Mouse (Mus musculus) left cerebral cortex, adult 11 months (tissue): ENCODE measurements around the gene Atp1a3.

ENCODE experiments used
- DNase-seq: peaks from one replicate; pipeline ENCODE4 v3.0.0; 2022; ENCODE audit warnings: low spot score

Gene Atp1a3

DNA sequence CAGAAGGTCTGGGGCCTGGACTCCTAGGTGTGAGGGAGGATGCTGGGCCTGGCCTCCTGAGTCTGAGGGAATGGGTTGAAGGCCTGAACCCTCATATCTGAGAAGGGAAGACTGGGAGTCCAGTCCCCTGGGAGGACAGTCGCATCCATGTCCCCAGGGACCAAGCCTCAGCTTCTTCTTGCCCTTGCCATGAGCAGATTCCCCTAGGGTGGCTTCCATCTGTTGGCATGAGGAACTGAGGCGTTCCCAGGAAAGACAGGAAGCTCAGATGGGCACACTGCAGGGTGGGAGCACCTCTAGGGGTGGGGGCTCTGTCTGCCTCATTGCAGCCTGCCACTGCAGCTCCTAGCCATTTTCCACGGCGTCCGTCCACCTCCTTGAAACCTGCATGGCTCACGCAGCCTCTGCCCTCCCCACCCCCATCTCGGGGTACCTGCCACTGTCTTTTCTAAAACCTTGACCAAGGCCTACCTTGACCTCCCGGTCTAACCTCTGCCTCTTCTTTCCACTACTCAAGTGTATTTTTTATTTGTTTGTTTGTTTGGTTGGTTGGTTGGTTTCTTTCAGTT is 1.9 kb downstream of the Atp1a3 start:
- no peak for DNase-seq

DNA sequence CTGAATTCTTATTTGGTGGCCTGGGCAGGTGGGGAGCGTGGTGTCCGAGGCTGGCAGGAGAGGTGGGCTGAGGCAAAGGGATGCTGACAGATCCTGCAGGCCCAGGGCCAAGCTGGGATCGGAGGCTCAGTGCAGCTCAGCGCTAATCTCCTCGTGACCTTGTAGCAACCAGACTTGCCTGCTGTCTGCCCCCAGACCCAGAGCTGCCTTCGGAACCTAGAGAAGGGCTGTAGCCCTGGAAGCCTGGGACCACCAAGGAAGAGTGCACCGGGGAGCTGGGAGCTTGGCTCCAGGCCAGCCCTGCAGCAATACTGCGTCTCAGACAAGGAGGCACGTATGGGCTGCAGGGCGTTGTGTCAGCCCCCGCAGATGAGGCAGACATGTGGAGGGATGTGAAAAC is 2.5 kb downstream of the Atp1a3 start:
- no peak for DNase-seq

DNA sequence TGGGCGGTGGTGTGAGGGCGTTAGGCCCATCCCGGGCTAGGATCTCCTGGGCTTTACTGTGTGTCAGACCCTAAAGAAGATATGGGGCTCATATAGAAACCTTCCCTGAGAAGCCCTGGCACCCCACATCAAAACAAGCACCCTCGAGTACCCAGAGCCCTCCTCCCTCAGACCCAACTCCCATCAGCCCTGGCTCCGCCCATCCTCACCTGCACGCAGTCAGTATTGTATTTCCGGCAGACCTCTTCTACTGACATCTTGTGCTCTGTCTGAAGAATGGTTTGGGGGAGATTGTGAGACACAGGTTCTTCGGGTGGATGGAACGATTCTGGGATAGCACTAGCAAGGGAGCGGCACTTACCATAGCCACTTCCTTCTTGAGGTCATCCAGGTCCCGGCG is 5.0 kb downstream of the Atp1a3 start:
- DNase-seq: no peak

DNA sequence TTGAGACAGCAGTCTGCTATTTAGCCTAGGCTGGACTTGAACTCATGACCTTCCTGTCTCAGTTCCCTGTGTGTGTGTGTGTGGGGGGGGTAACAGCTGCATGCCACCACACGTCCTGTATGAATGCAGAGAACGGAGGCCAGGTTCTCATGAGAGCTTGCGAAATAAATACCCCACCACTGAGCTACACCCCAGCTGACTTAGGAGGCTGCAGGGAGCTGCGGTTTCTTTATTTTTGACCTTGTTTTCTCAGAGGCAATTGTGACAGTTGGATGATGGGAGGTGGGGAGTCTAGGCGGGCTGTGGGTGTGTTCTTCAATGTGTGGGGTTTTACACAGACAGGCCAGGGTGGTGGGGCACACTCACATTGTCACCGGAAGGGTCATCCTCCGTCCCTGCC is 5.5 kb downstream of the Atp1a3 start:
- DNase-seq: no peak

DNA sequence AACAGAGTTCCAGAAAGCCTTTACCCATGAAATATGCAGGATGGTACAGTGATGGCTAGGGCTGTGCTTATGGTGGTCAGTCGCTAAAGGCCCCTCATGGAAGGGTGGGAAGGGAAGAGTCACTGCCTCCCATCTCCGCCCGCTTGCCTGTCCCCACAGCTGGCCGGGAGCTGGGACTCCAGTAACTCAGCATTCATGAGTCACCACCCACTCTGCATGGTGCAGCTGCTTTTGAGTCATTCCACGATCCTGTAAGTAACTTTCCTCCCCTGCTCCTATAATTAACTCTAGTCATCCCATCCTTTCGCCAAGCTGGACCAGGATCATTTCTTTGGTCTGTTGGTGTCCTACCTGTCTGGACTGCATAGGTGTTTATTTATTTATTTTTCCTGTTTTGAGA is 12.7 kb downstream of the Atp1a3 start:
- DNase-seq: no peak

DNA sequence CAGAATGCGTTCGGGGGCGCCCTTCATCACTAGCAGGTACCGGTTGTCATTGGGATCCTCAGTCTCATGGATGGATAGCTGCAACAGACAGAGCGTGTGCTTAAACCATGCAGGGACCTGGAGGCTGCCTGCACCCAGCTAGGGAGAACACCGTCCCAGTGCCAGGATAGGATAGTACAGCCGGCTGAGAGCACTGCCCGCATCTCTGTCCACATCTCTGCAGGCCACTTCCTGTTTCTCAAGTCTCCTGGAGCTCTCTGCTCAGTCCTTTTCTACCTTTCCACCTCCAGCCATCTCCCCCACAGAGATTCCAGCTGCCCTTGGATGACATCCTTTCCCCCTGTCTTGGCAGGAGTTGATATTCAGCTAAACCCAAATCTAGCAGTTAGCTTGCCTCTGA is 15.3 kb downstream of the Atp1a3 start:
- no peak for DNase-seq

DNA sequence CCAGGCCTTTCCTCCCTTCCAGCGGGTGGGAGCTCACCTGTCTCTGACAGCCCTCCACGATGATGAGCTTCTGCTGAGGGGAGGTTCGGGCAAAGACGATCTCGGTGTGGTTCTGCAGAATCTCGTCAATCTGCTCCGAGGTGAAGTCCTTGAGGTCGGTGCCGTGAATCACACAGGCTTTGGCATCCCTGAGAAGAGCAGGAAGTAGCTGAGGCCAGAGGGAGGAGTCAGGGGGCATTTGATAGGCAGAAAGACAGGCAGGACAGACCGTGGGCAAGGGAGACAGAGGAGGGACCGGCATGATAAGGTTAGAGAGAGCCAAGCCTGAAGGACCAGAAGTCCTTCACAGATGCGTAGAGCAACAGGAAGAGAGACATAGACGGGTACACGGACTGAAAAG is 17.8 kb downstream of the Atp1a3 start:
- DNase-seq: no peak

DNA sequence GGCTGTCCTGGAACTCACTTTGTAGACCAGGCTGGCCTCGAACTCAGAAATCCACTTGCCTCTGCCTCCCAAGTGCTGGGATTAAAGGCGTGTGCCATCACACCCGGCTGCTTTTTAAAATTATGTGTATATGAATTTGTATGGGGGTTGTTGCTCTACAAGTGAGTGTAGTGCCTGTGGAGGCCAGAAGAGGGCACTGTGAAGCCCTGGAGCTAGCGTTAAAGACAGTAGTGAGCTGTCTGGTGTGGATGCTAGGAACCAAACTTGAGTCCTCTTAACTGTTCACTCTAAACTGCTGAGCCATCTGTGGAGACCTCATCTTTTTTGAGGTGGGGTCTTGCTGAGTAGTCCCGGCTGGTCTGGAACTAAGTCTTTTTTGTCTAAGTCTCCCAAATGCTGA is 20.0 kb downstream of the Atp1a3 start:
- no peak for DNase-seq

DNA sequence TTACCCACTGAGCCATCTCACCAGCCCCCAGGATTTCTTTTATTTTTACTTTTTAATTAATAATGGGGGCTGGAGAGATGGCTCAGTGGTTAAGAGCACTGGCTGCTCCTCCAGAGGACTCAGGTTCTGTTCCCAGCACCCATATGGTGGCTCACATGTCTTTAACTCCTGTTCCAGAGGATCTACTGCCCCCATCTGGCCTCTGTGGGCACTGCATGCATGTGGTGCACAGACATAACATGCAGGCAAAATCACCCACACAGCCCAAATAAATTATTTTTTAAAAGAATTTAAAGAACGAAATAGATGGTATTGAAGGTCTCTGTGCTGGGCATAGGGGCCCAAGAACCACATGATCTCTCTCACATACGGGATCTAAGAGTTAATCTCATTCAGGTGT is 21.5 kb downstream of the Atp1a3 start:
- DNase-seq: no peak

DNA sequence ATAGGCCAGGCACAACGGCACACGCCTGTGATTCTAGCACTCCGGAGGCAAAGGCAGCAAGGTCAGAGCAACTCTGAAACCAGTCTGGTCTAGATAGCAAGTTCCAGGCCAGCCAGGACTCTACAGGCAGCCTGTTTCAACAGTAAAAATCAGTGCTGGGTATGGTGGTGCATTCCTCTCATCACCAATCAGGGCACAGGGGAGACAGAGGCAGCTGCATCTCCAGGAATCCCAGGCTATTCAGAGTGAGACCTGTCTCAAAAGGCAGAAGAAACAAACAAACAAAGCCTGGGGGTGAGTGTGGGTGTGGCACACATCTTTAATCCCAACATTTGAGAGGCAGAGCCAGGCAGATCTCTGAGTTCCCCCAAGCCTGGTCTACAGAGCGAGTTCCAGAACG is 22.4 kb downstream of the Atp1a3 start:
- DNase-seq: no peak

DNA sequence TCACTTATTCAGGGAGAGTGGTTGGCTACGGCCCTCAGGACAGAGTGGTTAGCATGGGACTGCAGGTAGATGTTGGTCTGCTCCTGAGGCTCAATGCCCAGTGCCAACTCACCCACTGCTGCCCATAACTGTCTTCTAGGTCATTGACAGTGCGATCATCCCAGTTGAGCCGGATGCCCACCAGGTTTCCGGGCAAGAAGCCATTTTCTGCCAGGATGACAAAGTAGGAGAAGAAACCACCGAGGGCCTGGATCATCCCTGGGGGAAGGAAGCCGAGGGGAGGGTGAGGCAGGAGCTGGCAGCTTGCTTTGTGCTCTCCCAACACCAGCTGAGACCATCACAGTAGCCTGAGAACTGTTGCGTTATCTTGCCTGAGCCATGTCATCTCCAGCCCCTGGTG is 25.3 kb downstream of the Atp1a3 start:
- no peak for DNase-seq

DNA sequence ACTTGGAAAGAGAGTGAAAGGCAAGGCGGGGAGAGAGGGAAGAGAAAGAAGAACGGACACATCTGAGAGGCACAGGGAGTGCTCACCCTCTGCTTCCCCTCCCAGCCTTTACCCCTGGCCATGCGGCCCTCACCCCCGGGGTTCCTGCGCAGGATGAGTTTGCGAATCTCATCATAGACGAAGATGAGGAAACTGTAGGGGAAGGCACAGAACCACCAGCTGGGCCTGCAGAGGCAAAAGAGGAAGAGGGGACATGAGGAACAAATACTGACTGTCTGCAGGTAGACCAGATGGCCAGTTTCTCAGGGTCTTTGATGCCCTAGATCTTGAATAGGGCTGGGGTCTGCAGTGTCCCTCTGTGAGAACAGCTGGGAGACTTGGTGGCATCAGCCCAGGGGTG is 27.0 kb downstream of the Atp1a3 start:
- DNase-seq: no peak

DNA sequence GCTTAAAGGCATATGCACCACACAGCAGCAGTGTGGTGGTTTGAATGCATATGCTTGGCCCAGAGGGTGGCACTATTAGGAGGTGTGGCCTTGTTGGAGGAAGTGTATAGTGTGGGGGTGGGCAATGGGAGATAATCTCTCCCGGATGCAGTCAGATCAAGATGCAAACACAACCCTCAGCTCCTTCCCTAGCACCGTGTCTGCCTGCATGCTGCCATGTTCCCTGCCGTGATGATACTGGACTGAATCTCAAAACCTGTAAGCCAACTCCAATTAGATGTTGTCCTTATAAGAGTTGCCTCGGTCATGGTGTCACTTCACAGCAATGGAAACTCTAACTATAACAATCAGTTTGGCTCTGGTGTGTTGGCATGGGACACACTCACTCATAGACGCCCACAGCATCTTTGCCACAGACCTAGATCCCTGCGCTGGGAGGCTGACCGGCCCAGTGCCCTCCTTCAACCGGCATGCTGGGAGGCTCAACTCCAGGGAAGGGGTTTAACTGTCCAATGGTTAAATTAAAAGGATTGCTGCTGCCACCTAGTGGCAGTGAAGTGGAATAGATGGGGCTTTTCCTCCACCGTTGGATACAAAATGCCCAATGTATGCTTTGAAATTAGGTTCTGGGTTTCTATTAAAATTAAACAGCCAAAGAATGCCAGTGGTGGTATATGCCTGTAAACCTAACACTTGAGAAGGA is 30.7 kb downstream of the Atp1a3 start:
- no peak for DNase-seq

DNA sequence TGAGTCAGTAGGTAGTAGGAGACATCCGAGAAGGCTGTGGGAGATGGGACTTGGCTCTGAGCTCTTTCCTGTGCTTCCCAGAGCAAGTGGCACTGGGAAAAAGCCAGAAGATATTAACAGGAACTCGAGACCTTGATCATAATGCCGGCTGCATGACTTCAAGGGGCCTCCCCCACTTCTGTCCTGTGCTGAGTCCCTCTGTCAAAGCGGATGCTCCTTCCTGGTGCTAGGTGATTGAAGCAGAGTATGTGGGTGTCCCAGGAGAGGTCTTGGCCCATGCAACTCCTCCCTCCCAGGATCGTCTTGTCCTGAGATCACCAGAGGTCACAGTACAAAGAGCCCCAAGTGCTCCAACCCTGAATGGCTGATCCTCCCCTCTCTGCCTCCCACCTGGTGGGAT is 31.9 kb downstream of the Atp1a3 start:
- no peak for DNase-seq

DNA sequence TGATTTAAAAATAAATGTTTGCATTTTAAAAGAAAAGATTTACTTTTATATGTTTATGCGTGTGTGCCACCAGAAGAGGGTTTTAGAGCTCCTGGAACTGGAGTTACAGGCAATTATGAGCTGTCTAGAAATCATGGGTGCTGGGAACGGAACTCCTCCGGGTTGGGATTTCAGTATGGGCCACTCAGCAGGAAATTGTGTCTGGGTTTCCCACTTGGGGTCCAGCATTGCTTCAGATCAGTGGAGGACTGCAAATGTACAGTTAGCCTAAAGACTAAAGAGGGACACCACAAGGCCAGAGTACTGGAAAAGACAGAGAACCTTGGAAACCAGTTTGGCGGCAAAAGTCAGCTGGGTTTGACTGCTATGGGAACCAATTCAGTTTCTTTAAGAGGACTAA is 32.5 kb downstream of the Atp1a3 start:
- no peak for DNase-seq

DNA sequence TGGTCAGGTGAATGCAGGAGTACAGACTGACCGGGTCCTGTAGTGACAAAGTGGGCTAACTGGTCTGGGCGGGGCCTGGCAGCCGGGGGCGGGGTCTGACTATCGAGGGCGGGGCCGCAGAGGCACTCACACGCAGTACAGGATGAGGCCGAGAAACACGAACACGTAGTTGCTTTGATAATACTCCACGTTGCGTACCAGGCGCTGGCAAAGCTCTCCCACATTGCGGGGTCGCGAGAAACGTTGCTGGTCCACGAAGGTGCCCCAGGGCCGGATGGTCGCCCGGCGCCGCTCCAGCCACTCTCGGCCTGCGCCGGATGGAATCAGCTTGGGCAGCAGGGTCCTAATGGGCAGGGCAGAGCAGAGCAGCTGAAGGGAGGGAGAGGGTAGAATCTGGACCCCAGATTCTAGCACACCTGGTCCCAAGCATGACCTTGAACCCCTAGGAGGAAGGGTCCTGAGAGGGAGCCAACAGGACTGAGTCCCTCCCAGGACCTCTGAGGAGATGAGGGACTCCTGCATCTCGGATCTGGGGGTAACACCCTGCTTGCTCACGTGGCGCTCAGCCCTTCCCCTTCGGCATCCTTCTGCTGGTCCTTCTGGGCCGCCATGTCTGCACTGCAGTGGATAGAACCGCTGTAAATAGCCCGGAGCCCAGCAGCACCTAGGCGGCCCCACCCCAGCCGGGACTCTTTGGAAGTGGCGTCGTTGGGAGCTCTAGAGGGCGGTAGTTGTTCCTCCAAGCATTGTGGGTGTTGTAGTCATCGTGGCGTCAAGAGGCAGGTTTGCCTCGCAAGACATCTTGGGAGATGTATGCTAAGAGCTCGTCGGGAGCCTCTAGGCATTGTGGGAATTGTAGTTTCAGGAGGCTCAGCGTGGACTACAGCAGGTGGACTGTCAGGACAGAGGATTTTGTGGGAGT is 33.5 kb downstream of the Atp1a3 start, which contains the start of gene Rabac1:
Gene Rabac1, minus strand, starts transcription at position 783 of the 922 bp plus-strand sequence.
- peak; percentile 95 for DNase-seq

DNA sequence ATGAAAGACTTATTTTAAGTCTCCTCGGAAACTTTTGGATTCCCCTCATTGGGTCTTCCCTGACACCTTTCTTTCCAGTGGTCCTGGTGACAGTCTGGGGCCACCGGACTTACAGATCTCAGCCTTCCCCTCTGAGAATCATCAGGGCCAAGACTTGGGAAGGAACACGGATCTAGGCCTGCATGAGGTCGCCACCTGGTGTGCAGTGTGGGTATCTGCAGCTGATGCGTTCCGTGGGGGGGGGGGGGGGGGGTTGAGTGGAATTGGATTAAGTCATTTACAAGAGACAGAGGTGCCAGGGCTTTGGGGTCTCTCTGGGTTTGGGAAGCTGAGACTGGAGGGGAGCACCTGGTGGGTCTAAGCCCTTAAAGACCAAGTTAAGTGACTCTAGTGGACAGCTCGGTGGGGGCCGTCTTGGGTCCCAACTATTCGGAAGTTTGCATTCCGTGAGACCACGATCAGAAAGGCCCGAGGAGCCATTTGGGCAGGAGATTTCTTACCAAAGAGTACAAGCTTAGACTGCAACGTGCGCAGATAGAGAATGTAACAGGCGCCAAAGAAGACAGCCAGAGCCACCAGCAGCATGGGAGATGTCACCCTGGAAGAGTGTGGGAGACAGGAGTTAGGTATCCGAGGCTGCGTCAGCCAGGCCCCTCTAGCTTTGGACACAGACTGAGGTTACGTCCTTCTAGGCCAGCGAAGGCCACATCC is 34.3 kb downstream of the Atp1a3 start:
- DNase-seq: no peak

DNA sequence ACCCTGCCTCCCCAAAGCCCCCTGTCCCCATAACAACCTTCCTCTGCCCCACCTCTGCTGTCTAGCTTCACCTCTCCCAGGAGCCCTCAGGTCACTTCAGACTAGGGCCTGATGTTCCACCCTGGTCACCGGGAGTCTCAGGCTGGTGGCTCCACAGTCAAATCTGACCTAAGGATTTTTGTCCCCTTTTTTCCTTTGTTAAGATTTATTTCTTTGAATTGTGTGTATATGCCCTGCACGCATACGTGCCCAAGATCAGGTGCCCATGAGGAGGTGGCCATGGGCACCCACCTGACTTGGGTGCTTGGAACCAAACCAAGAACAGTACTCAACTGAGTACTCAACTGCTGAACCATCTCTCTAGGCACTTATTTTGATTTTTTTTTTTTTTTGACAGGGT is 35.4 kb downstream of the Atp1a3 start:
- DNase-seq: no peak

DNA sequence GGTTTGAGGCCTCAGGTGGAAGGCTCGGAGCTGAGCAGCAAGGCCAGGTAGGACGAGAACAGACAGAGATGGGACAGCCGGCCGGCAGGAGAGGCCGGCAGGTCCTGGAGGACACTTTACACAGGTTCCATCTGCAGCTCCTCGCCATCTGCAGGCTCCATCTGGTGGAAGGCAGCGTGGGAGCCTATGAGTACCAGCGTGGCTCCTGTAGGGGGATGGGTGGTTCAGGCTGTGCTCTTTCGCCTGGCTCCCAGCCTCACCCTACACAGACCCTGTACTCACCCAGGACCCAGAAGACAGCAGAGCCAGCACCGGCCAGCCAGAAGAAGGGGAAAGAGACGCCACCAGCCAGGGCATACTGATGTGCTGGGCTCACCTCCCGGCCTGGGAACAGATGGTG is 36.0 kb downstream of the Atp1a3 start:
- no peak for DNase-seq

DNA sequence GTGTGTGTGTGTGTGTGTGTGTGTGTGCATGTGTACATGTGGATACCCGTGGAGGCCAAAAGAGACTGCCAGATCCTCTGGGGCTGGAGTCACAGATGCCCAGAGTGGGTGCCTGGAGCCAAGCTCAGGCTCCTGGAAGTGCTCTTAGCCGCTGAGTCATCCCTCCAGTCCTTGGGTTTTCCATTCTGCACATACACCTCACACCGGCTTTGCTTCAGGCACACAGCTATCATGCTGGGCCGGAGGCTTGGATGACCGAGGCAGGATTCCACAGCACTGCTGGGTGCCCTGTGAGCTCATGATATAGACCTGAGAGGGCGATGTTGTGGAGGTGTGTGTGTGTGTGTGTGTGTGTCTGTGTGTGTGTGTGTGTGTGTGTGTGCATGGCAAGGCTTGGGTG is 37.3 kb downstream of the Atp1a3 start:
- DNase-seq: no peak

DNA sequence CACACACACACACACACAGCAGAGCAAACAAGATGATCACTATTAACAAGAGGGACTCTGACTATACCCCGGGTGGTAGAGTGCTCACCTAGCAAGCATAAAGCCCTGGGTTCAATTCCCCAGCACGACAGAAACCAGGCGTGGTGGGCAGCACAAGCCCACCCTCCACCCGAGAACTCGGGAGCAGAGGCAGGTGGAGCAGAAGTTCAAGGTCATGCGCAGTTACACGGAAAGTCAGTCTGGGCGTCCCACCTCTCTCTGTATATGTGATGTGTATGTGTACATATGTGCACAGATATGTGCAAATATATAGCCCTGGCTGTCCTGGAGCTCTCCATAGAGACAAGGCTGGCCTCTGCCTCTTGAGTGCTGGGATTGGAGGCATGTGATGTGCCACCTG is 37.8 kb downstream of the Atp1a3 start:
- DNase-seq: no peak

DNA sequence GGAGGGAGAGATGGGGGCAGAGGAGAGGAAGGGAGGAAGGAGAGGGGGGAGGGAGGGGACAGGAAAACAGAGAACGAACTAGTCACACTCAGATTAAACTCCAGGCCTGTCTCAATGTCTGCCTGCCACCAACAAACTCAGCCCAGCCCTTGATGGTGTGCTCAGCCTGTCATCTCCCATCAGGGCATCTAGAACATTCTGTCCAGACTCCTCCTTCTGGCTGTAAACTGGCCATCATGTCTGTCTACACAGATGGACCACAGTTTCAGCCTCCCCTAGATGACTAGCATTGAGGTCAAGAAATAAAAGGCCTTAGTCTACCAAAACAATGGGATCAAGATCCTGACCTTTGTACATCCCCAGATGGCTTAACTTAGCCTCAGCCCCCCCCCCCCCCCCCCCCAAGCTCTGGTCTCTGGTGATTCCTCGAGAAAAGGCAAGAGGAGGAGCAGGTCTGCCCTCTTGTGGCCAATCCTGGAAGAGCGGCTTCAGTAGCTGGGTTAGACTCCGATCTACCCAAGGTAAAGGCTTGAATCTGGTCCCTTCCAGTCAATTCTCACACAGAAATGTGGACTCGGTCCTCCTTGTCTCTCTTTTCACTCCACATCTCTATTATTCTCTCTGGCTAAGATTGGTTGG is 40.7 kb downstream of the Atp1a3 start:
- DNase-seq: peak; percentile 77
